Mouse (Mus musculus) CD4-positive, CD25-positive, alpha-beta regulatory T cell, adult 4 months (primary cell): ENCODE measurements around the gene CT030661.1. TPM values are rescaled to one million over a fixed set of nuclear protein-coding genes. Genes with fewer than 3 reads are reported as not detected.
"Not testable (repeated sequence)": the region's sequence is repeated elsewhere in the genome, so short reads cannot be mapped to it uniquely, and the experiment has no call there.

Experiments used
- ATAC-seq: one replicate; pipeline ENCODE4 v1.8.0; 2017
- polyA plus RNA-seq, 2 experiments: library from polyadenylated mRNA; unstranded; fragments of 100-300 nt; shearing (Covaris generic); gene quantifications; one replicate each; pipeline ENCODE4 v1.2.1; 2017

The CT030661.1 gene
- 10 to 100 TPM; 14.3 to 21.1 TPM for polyA plus RNA-seq

DNA sequence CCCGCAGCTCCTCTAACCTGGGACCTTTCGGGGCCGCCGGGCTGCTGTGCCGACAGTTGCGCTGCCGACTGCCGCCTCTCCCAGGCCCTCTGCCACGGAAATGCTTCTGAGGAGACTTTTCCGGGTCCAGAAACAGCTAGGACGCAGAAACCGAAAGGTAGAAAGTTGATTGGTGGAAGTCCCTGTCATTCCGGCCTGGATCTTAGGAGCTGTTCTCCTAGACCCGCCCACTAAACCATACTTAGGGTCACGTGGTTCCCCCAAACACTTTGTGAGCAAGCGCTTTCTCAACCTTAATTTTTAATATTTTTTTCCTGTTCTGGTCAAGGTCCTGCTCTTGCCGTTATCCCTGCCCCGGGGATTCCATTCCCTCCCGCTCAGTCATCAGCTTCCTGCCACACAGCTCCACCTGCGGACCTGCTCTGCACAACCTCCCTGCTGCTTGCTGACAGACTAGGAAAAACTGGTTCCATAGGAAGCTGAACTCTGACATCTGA lies at the start of gene CT030661.1:
Gene CT030661.1, minus strand, starts transcription at position 108 of the 497 bp plus-strand sequence.
- ATAC-seq = peak; percentile 97

DNA sequence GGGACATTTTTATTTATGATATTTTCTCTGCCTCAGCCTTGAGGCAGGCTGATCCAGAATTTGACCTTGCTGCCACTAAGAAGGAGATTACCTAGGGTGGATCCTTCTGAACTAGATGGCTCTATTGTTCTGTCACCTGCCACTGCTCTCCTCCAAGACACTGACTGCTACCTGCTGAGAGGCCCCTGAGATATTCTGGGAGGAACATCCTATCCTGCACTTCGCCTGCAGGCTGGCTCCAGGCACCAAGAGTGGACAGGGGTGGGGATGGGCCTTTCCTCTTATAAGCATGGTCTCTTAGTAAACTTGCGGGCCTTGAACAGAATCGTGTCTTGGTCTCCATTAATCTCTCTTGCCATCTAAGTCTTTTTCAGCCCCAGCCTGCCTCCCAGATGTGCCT lies 49.3 kb upstream of the CT030661.1 start:
- no peak for ATAC-seq

DNA sequence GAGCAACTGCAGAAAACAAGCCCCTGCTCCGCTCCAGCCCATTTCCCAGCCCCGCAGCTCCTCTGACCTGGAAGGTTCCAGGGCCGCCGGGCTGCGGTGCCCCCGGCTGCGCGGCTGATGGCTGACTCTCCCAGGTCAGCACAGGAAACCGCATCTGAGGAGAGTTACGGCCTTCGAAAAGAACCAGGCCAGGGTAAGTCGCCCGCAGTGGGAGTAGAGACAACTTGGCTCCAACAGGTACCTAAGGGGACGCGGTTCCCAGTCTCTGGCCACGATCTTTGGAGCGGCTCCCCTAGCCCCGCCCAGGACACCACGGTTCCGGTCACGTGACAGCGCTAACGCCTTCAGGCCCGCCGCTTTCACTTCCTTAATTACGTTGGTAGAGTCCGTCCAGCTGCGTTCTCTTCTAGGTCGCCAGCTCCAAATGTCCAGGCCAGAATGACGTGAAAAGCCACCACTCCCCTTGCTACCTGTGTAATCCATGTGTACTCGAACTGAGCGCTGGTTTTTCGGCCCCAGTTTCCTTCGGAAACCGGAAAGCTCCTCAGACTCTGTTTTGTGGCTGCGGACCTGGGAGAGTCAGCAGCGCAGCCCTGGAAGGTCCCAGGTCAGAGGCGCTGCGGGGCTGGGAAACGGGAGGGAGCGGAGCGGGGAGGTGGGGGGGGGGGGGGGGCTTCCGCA lies 46.6 kb upstream of the CT030661.1 start, which contains the start of the genes Zfp944 and Zfp758:
Gene Zfp944, minus strand, starts transcription at position 300 of the 681 bp plus-strand sequence.
Gene Zfp758, plus strand, starts transcription at position 353 of the 681 bp plus-strand sequence.
- ATAC-seq = peak; percentile 90

DNA sequence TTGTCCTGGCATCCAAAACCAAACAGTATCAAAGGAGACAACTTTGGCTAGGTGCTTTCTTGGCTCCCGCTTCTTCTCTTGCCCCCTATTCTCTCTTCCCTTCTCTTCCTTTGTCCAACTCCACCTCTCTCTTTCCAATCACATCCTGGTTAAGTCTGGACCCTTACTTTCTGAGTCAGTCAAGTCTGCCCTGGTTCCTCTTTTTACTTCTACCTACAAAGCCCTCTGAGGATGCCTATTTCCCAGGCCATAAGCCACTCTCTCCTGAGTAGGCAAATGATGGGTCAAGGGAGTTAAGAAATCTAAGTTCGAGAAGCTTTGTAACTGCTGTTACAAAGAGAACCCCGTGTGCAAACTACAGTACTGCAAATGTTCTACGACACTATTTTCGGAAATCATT lies 45.9 kb upstream of the CT030661.1 start:
- no peak for ATAC-seq

GRCm38 (mm10) chr17:22352794-22353193 lies 38.2 kb upstream of the CT030661.1 start:
- peak; percentile 98 for ATAC-seq

DNA sequence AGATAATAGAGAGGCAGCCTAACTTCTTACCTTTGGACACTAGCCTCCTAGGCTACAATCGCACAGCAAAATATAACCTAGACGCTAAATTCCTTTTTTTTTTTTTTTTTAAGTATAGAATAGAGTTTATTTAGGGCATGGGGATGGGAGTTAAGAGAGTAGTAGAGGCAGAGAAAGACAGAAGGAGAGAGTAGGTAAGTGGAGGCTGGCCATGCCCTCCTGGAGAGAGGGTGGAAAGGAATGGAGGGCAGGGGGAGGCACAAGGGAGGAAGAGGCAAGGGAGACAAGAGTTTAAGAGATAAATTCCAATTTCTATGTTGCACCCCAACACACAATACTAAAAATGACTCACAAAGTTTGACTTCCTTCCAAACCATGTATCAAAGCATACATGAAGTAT lies 610 bp upstream of the CT030661.1 start:
- not testable (repeated sequence) for ATAC-seq

- peak; percentile 12 for ATAC-seq
Observed at GRCm38 (mm10) chr17:22314219-22314618, 418 bp downstream of the CT030661.1 start.

Other genes with a start within 250 kb of the CT030661.1 start
- gene Zfp947, start 148.6 kb downstream of the CT030661.1 start, polyA plus RNA-seq = 1 to 10 TPM; 2.2 to 2.6 TPM
- 1 to 10 TPM; 5.2 to 5.7 TPM for gene Zfp994, start 89.2 kb downstream of the CT030661.1 start, polyA plus RNA-seq
- gene Zfp944, start 46.6 kb upstream of the CT030661.1 start, polyA plus RNA-seq = 10 to 100 TPM; 10.9 to 12.9 TPM
- gene Zfp758, start 46.6 kb upstream of the CT030661.1 start, polyA plus RNA-seq = 10 to 100 TPM; 15.6 to 16.3 TPM
- gene Zfp946, start 109.4 kb upstream of the CT030661.1 start, polyA plus RNA-seq = 1 to 10 TPM; 5.1 TPM